ENCODE assay signal across 9 mouse cellular contexts in genomic region chr3:90586906-90587305, GRCm38 (mm10). TPM values are rescaled to one million over a fixed set of nuclear protein-coding genes. Genes with fewer than 3 reads are reported as not detected.
DNase-seq lines count a peak whose midpoint lies in the region; ATAC-seq and TF ChIP-seq lines count a peak whose summit lies in the region.
"Had no signal": no experiment of that assay in that cellular context is flagged by ENCODE, and none has a peak within 500 bp of the region (broad histone marks: within the 10 kb centered on the region; RNA-seq: fewer than 3 reads in every experiment).

No protein-coding gene starts in this region.

- no peaks in the 10 kb centered on the region for H3K9me3 ChIP-seq in heart, embryonic 12.5 days (replicated peaks)
- no peaks in the 10 kb centered on the region for H3K9me3 ChIP-seq in lung, embryonic 14.5 days (ENCODE audit: low read depth, low read length)

- peak; percentile 99 for DNase-seq in heart, adult 11 months
- DNase-seq in induced T-regulatory cell, adult 2 months (ENCODE audit: low read depth) = peak; percentile 94
- DNase-seq in lung, embryonic 14.5 days = peak; percentile 35
- DNase-seq in splenic B cell, adult 2 months (ENCODE audit: low read depth, low spot score) = peak; percentile 82
- DNase-seq in cerebellum, adult 11 months = no peak

- WGBS in heart, embryonic 12.5 days = 41% methylated on average over 10 of the region's 10 CpGs
- 52% methylated on average over 10 of the region's 10 CpGs for WGBS in lung, embryonic 14.5 days

- no peaks in the 10 kb centered on the region for H3K36me3 ChIP-seq in heart, embryonic 12.5 days
- H3K36me3 ChIP-seq in lung, embryonic 14.5 days (ENCODE audit: insufficient read depth) = no peaks in the 10 kb centered on the region
- no peaks in the 10 kb centered on the region for H3K36me3 ChIP-seq in splenic B cell, adult 2 months (ENCODE audit: control insufficient read depth, insufficient read depth, low read length, poor library complexity, severe bottlenecking)

- H3K9ac ChIP-seq in heart, embryonic 12.5 days = no peak overlapping the region
- H3K9ac ChIP-seq in lung, embryonic 14.5 days = no peak overlapping the region
- H3K9ac ChIP-seq: liver, embryonic 14.5 days had no signal

- no peak overlapping the region for H3K4me2 ChIP-seq in heart, embryonic 12.5 days
- no peak overlapping the region for H3K4me2 ChIP-seq in lung, embryonic 14.5 days

- no peak for TF ChIP-seq CTCF in lung, embryonic 14.5 days (IDR thresholded peaks at IDR 0.05; ENCODE audit: low read depth)

- no peak for ATAC-seq in heart, embryonic 12.5 days (ENCODE audit: insufficient number of reproducible peaks, low FRiP score)
- peak; percentile 82 for ATAC-seq in common myeloid progenitor, adult 5-6 weeks (replicated peaks; ENCODE audit: low read depth, poor library complexity, severe bottlenecking)
- peak; percentile 59 for ATAC-seq in lung, embryonic 14.5 days (ENCODE audit: insufficient read depth)
- no peak for ATAC-seq in erythroid progenitor cell, adult 5-6 weeks (replicated peaks; ENCODE audit: low FRiP score, poor library complexity, severe bottlenecking)

- H3K27me3 ChIP-seq in heart, embryonic 12.5 days (replicated peaks) = no peaks in the 10 kb centered on the region
- H3K27me3 ChIP-seq in lung, embryonic 14.5 days (ENCODE audit: insufficient read depth, low read length) = no peaks in the 10 kb centered on the region
- H3K27me3 ChIP-seq in splenic B cell, adult 2 months (ENCODE audit: control insufficient read depth, insufficient read depth, low read length, poor library complexity, severe bottlenecking) = no peaks in the 10 kb centered on the region

- H3K27ac ChIP-seq in heart, embryonic 12.5 days (ENCODE audit: poor library complexity, severe bottlenecking) = no peak overlapping the region; the same call in 1 of the 2 replicates
- no peak overlapping the region; the same call in 1 of the 2 replicates for H3K27ac ChIP-seq in lung, embryonic 14.5 days (ENCODE audit: low read depth)
- H3K27ac ChIP-seq: liver, embryonic 14.5 days had no signal

- no peak overlapping the region for H3K4me3 ChIP-seq in heart, embryonic 12.5 days
- H3K4me3 ChIP-seq in lung, embryonic 14.5 days (ENCODE audit: low read depth, low read length) = no peak overlapping the region

- H3K4me1 ChIP-seq in heart, embryonic 12.5 days (replicated peaks) = peaks cover 26% of the 10 kb centered on the region
- 0 out of 2 replicates have a peak, but pooled peaks cover 4% of the 10 kb centered on the region for H3K4me1 ChIP-seq in lung, embryonic 14.5 days (ENCODE audit: insufficient read depth)

RNA-seq across cellular contexts. Expression of gene S100a2, which starts 3.1 kb away (rescaled TPM):
- not detected in 2 replicates for polyA plus RNA-seq in heart, embryonic 12.5 days (2016; fragmentation: Nextera tagmentation; extraction: Ambion mirVana)
- not detected in 2 replicates for total RNA-seq in common myeloid progenitor, adult 5-6 weeks (2017)
- not detected in 2 replicates for polyA plus RNA-seq in lung, embryonic 14.5 days (2014; fragmentation: Nextera tagmentation; extraction: Ambion mirVana)
- total RNA-seq in erythroid progenitor cell, adult 5-6 weeks (2015; ENCODE audit: low replicate concordance) = not detected in 2 replicates
- not detected in 2 replicates for total RNA-seq in erythroid progenitor cell, adult 5-6 weeks (2017; ENCODE audit: low replicate concordance)
- polyA plus RNA-seq: liver, embryonic 14.5 days had no signal

RNA-seq across cellular contexts. Expression of gene Gm42674, which starts 14.8 kb away (rescaled TPM):
- polyA plus RNA-seq in heart, embryonic 12.5 days (2016; fragmentation: Nextera tagmentation; extraction: Ambion mirVana) = not detected in 2 replicates
- not detected in 2 replicates for total RNA-seq in common myeloid progenitor, adult 5-6 weeks (2017)
- polyA plus RNA-seq in lung, embryonic 14.5 days (2014; fragmentation: Nextera tagmentation; extraction: Ambion mirVana) = not detected in 2 replicates
- total RNA-seq in erythroid progenitor cell, adult 5-6 weeks (2015; ENCODE audit: low replicate concordance) = not detected in 2 replicates
- not detected in 2 replicates for total RNA-seq in erythroid progenitor cell, adult 5-6 weeks (2017; ENCODE audit: low replicate concordance)
- polyA plus RNA-seq: liver, embryonic 14.5 days had no signal

RNA-seq across cellular contexts. Expression of gene S100a4, which starts 16.7 kb away (rescaled TPM):
- 1.9 and 2.1 TPM in 2 replicates for polyA plus RNA-seq in heart, embryonic 12.5 days (2016; fragmentation: Nextera tagmentation; extraction: Ambion mirVana)
- 15.1 and 35.7 TPM in 2 replicates for total RNA-seq in common myeloid progenitor, adult 5-6 weeks (2017)
- 3.1 and 3.7 TPM in 2 replicates for polyA plus RNA-seq in lung, embryonic 14.5 days (2014; fragmentation: Nextera tagmentation; extraction: Ambion mirVana)
- 36.9 and 83.6 TPM in 2 replicates for total RNA-seq in erythroid progenitor cell, adult 5-6 weeks (2015; ENCODE audit: low replicate concordance)
- 29.4 and 37.4 TPM in 2 replicates for total RNA-seq in erythroid progenitor cell, adult 5-6 weeks (2017; ENCODE audit: low replicate concordance)

RNA-seq across cellular contexts. Expression of gene S100a5, which starts 21.4 kb away (rescaled TPM):
- not detected in 2 replicates for polyA plus RNA-seq in heart, embryonic 12.5 days (2016; fragmentation: Nextera tagmentation; extraction: Ambion mirVana)
- not detected in 2 replicates for total RNA-seq in common myeloid progenitor, adult 5-6 weeks (2017)
- not detected in 2 replicates for polyA plus RNA-seq in lung, embryonic 14.5 days (2014; fragmentation: Nextera tagmentation; extraction: Ambion mirVana)
- total RNA-seq in erythroid progenitor cell, adult 5-6 weeks (2015; ENCODE audit: low replicate concordance) = not detected in 2 replicates
- total RNA-seq in erythroid progenitor cell, adult 5-6 weeks (2017; ENCODE audit: low replicate concordance) = not detected in 2 replicates
- polyA plus RNA-seq: liver, embryonic 14.5 days had no signal

RNA-seq across cellular contexts. Expression of gene S100a6, which starts 25.8 kb away (rescaled TPM):
- polyA plus RNA-seq in heart, embryonic 12.5 days (2016; fragmentation: Nextera tagmentation; extraction: Ambion mirVana) = 36.1 and 38.4 TPM in 2 replicates
- total RNA-seq in common myeloid progenitor, adult 5-6 weeks (2017) = 8.0 and 14.7 TPM in 2 replicates
- polyA plus RNA-seq in lung, embryonic 14.5 days (2014; fragmentation: Nextera tagmentation; extraction: Ambion mirVana) = 84.2 and 100 TPM in 2 replicates
- 132 and 138 TPM in 2 replicates for total RNA-seq in erythroid progenitor cell, adult 5-6 weeks (2015; ENCODE audit: low replicate concordance)
- 41.6 and 73.8 TPM in 2 replicates for total RNA-seq in erythroid progenitor cell, adult 5-6 weeks (2017; ENCODE audit: low replicate concordance)

Comparison
In these comparisons a context has a peak if more than half of its experiments do, and no peak if none do; other contexts are left out.
1. ATAC-seq: peak in common myeloid progenitor, adult 5-6 weeks (single experiment) and lung, embryonic 14.5 days (single experiment); none in heart, embryonic 12.5 days (single experiment) and erythroid progenitor cell, adult 5-6 weeks (single experiment).